Mouse (Mus musculus) spleen, postnatal 0 days (tissue): Measurements from ENCODE around the gene Zfp961. TPM values are rescaled to one million over a fixed set of nuclear protein-coding genes. Genes with fewer than 3 reads are reported as not detected.

ENCODE experiments used
- polyA plus RNA-seq: library from polyadenylated mRNA; unstranded; fragments of >200 nt; fragmentation: Nextera tagmentation; extraction: Ambion mirVana; gene quantifications from 2 replicates; pipeline ENCODE4 v1.2.1, GENCODE M21; 2015

Gene Zfp961
- polyA plus RNA-seq, result 10.0 and 10.7 TPM in 2 replicates

DNA sequence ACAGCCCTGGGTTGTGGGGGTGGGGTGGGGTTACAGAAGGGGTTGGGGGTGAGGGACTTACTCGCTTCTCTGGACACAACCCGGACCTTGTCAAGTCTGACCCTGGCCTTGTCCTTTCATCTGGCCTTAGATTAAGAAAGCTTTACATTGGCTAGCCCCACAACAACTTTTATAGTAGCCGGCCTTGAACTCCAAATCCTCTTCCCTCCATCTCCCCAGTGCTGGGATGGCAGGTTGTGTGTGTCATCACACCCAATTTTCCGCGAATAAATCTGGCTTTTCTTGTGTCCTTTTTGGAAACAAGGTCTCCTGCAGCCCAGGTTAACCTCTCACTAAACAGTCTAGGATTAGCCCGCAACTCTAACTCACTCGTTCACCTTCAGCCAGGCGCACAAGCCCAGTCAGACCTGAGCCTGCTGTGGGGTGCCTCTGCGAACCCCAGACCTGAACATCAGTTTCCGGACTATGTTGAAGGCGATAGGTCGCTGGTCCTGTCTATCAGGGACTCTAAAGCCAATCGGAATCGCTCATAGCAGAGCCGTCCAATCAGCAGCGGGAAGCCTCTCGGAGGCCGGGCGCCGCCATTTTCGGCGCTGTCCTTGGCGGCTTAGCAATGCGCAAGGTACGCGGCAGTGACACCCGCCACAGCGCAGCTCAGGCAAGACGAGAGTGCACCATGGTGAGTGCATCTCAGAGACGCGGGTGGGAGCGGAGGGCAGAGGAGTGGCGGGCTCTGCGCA lies at the start of gene Zfp961:
TSS of gene Zfp961 (plus strand) at position 557 of the 740 bp plus-strand sequence.

DNA sequence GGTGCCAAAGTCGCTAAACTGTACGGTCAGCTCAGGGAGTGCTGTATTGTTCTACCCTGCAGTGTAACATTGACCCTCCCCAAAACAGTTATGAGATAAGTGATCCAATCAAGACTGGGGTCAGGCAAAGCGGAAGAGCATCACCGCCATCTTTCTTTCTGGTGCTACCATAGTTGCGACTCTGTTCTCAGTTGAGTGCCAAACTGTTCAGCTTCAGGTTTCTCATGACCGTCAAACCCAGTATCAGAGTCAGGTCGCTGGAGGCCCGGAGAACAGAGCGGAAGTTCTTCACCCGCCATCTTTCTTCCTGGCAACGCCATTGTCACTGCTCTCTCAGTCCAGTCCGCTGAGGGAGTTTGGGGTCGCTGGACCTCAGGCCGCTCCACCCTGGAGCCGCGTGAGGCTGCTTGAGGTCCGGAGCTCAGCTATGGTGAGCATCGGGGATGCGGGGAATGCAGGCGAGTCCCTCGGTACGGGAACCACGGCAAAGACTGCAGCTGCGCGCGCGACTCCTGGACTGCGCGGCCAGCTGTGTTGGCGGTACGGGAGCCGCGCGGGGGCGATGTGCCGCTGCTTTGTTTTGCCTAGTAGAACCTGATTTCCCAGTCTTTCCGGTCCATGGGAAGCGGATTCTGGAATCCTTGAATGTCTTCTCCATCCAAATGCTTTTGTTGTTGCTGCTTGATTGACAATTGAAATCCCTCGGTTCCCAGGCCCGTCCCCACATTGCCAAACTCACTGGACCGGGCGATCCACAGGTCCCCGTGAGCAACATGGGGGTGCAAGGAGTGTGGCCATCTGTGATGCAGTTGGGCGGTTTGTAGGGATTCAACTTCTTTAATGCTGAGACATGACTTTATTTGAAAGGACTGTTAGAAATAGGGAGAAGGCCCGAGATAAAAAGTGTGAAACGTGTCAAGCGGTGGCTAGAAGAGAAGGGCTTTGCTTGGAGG lies 42.3 kb upstream of the Zfp961 start, which contains the start of the genes Zfp882 and Zfp617:
TSS of gene Zfp882 (plus strand) at position 300 of the 953 bp plus-strand sequence.
TSS of gene Zfp617 (plus strand) at position 327 of the 953 bp plus-strand sequence.

DNA sequence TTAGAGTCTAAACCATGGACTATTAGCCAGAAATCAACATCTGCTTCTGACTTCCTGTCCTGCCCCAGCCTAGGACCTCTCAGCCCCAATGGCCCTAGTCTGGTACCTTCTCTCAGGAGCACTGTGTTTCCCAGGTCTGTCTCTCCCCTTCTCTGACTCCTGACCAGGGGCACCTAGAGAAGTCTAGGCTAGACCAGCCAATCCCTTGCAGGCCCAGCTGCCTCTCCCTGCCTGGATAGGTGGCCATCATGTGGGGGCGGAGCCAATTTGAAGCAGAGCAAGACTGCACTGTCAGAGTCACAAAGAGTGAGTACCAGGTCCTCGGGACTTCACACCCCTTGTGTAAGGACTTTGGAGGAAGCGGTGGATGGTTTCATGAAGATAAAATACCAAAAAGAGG lies 58.6 kb downstream of the Zfp961 start, which contains the start of gene Cyp4f18:
TSS of gene Cyp4f18 (minus strand) at position 154 of the 400 bp plus-strand sequence.

DNA sequence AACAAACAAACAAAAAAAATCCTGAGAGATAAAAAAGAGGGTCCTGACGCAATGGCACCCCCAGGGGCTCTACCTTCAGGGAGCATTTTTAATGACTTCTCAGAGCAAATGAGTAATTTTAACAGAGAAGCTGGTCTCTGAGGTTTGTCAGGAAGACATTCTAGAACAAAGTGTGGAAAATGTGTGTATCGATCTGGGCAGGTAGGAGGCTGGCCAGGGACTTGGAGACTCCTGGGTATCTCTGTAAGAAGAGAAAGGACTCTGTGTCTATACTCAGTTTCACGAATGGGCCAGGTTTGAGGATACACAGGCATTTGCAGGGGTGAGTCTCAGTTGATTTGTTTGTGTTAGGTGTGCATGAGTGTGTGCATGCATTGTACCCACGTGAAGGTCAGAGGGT lies 90.1 kb downstream of the Zfp961 start, which contains the start of gene Olfr372:
TSS of gene Olfr372 (plus strand) at position 301 of the 400 bp plus-strand sequence.

Other genes with a start within 250 kb of the Zfp961 start
- 4.3 and 5.0 TPM in 2 replicates for gene B3gnt3, start 249.2 kb upstream of the Zfp961 start, polyA plus RNA-seq
- gene Fcho1, start 225.3 kb upstream of the Zfp961 start, polyA plus RNA-seq, result 48.8 and 51.1 TPM in 2 replicates
- gene Zfp709, start 69.0 kb upstream of the Zfp961 start, polyA plus RNA-seq, result 2.2 and 2.8 TPM in 2 replicates
- gene Zfp882, start 42.4 kb upstream of the Zfp961 start, polyA plus RNA-seq, result 1.0 and 1.6 TPM in 2 replicates
- 7.8 and 8.9 TPM in 2 replicates for gene Zfp617, start 42.4 kb upstream of the Zfp961 start, polyA plus RNA-seq
- 37.6 and 46.6 TPM in 2 replicates for gene Cyp4f18, start 58.6 kb downstream of the Zfp961 start, polyA plus RNA-seq
- 0.13 TPM in 1 of 2 replicates, not detected in the other for gene Olfr372, start 90.2 kb downstream of the Zfp961 start, polyA plus RNA-seq
- gene Olfr373, start 132.1 kb downstream of the Zfp961 start, polyA plus RNA-seq, result 0.06 and 0.07 TPM in 2 replicates
- gene Olfr374, start 156.0 kb downstream of the Zfp961 start, polyA plus RNA-seq, result 0.04 TPM in 1 of 2 replicates, not detected in the other
- gene Tpm4, start 183.9 kb downstream of the Zfp961 start, polyA plus RNA-seq, result 196 and 211 TPM in 2 replicates
- gene Rab8a, start 210.2 kb downstream of the Zfp961 start, polyA plus RNA-seq, result 58.0 and 61.8 TPM in 2 replicates
- 2.7 and 3.6 TPM in 2 replicates for gene Hsh2d, start 238.6 kb downstream of the Zfp961 start, polyA plus RNA-seq